Mouse (Mus musculus): ENCODE measurements around the gene Plcb1. TPM values are rescaled to one million over a fixed set of nuclear protein-coding genes. Genes with fewer than 3 reads are reported as not detected.

Gene Plcb1
- polyA plus RNA-seq, 1 experiment from 2014 or later: 8.7 TPM

DNA sequence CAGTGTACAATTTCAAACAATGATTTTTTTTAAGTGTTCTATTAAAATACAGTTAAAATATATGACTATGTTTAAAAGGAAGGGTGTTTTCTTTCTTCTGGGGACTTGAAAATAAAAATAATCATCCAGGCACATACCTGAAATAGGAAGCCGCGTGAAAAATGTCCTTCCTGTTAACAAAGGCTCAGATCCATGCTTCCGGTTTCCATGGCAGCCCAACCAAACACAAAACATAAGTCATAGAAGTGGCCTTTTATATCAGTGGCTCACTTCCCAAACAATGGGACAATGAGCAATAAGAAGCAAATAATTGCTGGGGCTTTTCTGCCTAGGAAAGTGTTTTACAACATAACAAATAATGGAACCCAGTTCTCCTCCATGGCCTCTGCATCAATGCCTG, 473.3 kb downstream of the Plcb1 start:
- Histone ChIP-seq H3K27ac (replicated peaks; ENCODE audit: low read depth, low read length) (no peak overlapping the region), H3K4me3 (ENCODE audit: low read depth, low read length) (no peak overlapping the region), H3K9me3 (ENCODE audit: control insufficient read depth, low read length) (no peaks in the 10 kb centered on the region), H3K36me3 (ENCODE audit: control insufficient read depth, insufficient read depth, low read length) (no peaks in the 10 kb centered on the region), H3K9ac (ENCODE audit: low read depth, low read length) (no peak overlapping the region), H3K4me2 (ENCODE audit: low read depth, low read length) (no peak overlapping the region), H3K4me1 (ENCODE audit: control insufficient read depth, insufficient read depth, low read length) (no peaks in the 10 kb centered on the region), H3K27me3 (replicated peaks; ENCODE audit: control insufficient read depth, insufficient read depth, low read length) (no peaks in the 10 kb centered on the region)
- peak; percentile 59 for DNase-seq (ENCODE audit: low spot score)
- 76% methylated on average over 3 of the region's 3 CpGs for WGBS
- ATAC-seq (ENCODE audit: low read depth): no peak

DNA sequence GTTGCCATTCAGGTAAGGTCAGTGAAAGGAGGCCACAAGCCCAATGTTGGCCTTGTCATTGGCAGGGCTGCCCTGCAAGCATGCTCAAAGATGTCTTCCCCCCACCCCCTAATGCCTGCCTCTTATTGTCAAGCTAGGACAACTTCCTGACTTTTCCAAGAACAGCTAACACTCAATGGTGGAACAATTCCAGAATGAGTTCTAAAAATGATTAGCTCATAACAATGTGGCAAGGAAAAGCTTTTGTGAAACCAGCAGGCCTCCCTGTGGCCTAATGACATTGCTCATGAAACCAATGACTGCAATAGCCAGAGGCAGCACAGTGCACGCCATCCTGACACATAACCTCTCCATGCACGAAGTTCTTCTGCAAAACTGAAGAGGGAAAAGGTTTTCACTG, 478.1 kb downstream of the Plcb1 start:
- Histone ChIP-seq H3K27ac (replicated peaks; ENCODE audit: low read depth, low read length) (no peak overlapping the region), H3K4me3 (ENCODE audit: low read depth, low read length) (no peak overlapping the region), H3K4me1 (ENCODE audit: control insufficient read depth, insufficient read depth, low read length) (no peaks in the 10 kb centered on the region), H3K9me3 (ENCODE audit: control insufficient read depth, low read length) (no peaks in the 10 kb centered on the region), H3K9ac (ENCODE audit: low read depth, low read length) (no peak overlapping the region), H3K4me2 (ENCODE audit: low read depth, low read length) (no peak overlapping the region), H3K36me3 (ENCODE audit: control insufficient read depth, insufficient read depth, low read length) (no peaks in the 10 kb centered on the region), H3K27me3 (replicated peaks; ENCODE audit: control insufficient read depth, insufficient read depth, low read length) (no peaks in the 10 kb centered on the region)
- WGBS: 88% methylated on average over 2 of the region's 2 CpGs
- no peak for ATAC-seq (ENCODE audit: low read depth)
- DNase-seq (ENCODE audit: low spot score): no peak

DNA sequence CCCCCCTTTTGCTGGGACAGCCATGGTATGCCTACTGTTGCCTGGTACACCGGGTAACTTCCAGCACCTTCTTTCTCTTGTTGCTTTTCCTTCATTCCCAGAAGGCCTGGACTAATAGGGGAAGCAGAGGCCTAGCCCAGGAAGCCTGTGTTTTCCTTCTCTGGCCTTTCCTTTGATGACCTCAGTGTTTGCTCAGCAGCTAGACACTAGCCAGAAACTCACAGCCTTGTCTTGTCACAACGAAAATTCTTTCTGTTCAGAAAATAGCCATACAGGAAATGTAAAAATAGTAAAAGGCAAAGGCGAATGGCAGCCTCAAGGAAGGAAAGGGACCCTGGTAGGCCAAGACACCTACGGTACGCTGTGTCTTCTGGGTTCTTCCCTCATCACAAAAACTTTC, 489.1 kb downstream of the Plcb1 start:
- ATAC-seq (ENCODE audit: low read depth) (no peak), DNase-seq (ENCODE audit: low spot score) (no peak)
- H3K36me3 ChIP-seq (ENCODE audit: control insufficient read depth, insufficient read depth, low read length): no peaks in the 10 kb centered on the region
- H3K9me3 ChIP-seq (ENCODE audit: control insufficient read depth, low read length): no peaks in the 10 kb centered on the region
- H3K4me3 ChIP-seq (ENCODE audit: low read depth, low read length): no peak overlapping the region
- no peaks in the 10 kb centered on the region for H3K27me3 ChIP-seq (replicated peaks; ENCODE audit: control insufficient read depth, insufficient read depth, low read length)
- H3K9ac ChIP-seq (ENCODE audit: low read depth, low read length): no peak overlapping the region
- no peaks in the 10 kb centered on the region for H3K4me1 ChIP-seq (ENCODE audit: control insufficient read depth, insufficient read depth, low read length)
- 80% methylated on average over 5 of the region's 5 CpGs for WGBS
- H3K4me2 ChIP-seq (ENCODE audit: low read depth, low read length): no peak overlapping the region
- H3K27ac ChIP-seq (replicated peaks; ENCODE audit: low read depth, low read length): no peak overlapping the region

DNA sequence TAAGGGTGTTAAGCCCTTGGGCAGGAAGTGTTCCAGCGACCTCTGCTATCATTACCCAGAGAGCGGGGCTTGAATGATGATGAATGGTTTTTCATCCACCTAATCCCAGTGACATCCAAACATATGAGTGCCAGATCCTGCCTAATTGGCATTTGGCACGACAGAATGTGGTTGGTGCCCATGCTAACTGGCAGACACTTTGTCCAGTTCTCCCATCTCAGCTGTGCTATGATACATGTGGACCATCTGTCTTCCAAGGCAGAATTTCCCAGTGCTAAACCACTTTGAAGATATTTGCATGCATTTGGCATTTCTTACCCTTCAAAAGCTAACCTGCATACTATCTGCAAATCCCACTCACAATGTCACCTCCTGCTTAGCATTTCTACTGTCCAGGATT, 492.6 kb downstream of the Plcb1 start:
- Histone ChIP-seq H3K4me2 (ENCODE audit: low read depth, low read length) (no peak overlapping the region), H3K9me3 (ENCODE audit: control insufficient read depth, low read length) (no peaks in the 10 kb centered on the region), H3K27ac (replicated peaks; ENCODE audit: low read depth, low read length) (no peak overlapping the region), H3K4me1 (ENCODE audit: control insufficient read depth, insufficient read depth, low read length) (no peaks in the 10 kb centered on the region), H3K9ac (ENCODE audit: low read depth, low read length) (no peak overlapping the region), H3K36me3 (ENCODE audit: control insufficient read depth, insufficient read depth, low read length) (no peaks in the 10 kb centered on the region), H3K4me3 (ENCODE audit: low read depth, low read length) (no peak overlapping the region), H3K27me3 (replicated peaks; ENCODE audit: control insufficient read depth, insufficient read depth, low read length) (no peaks in the 10 kb centered on the region)
- 53% methylated on average over 3 of the region's 3 CpGs for WGBS
- ATAC-seq (ENCODE audit: low read depth): no peak
- no peak for DNase-seq (ENCODE audit: low spot score)

DNA sequence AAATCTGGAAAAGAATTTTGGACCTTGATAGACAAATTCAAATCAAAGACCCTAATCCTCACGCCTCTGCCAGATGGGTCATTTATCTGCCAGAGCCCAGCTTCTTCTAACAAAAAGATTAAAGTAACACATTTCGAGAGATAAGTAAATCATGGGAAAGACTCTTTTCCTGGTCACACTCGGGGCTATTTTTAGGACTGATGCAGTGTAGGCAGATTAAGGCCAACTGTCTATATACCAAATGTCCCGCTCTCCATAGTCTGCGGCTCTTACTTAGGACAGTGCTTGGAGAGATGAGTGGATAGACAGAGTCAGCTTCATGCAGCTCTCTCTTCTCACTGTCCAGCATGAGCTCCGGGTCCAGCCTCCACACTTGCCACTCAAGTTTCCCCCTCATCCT, 493.2 kb downstream of the Plcb1 start:
- Histone ChIP-seq H3K36me3 (ENCODE audit: control insufficient read depth, insufficient read depth, low read length) (no peaks in the 10 kb centered on the region), H3K9ac (ENCODE audit: low read depth, low read length) (no peak overlapping the region), H3K9me3 (ENCODE audit: control insufficient read depth, low read length) (no peaks in the 10 kb centered on the region), H3K4me1 (ENCODE audit: control insufficient read depth, insufficient read depth, low read length) (no peaks in the 10 kb centered on the region), H3K4me3 (ENCODE audit: low read depth, low read length) (no peak overlapping the region), H3K27ac (replicated peaks; ENCODE audit: low read depth, low read length) (no peak overlapping the region), H3K4me2 (ENCODE audit: low read depth, low read length) (no peak overlapping the region), H3K27me3 (replicated peaks; ENCODE audit: control insufficient read depth, insufficient read depth, low read length) (no peaks in the 10 kb centered on the region)
- ATAC-seq (ENCODE audit: low read depth) (no peak), DNase-seq (ENCODE audit: low spot score) (no peak)
- 79% methylated on average over 6 of the region's 6 CpGs for WGBS

DNA sequence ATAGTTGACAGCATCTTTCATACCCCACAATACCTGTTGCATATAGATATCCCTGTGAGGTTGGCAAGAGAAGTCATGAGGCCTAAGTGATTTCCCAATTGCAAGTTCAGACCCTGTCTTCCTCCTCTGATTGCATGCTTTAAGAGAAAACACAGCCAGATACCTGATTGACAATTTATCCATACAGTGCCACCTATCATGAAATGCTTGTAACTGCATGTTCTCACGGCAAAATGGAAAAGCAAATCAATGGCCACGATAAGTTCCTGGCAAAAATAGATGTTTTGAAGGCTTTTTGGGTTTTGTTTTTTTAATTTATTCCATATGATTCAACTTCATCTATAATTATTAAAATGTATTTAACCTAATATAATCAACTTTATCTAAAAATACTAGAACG, 497.9 kb downstream of the Plcb1 start:
- no peaks in the 10 kb centered on the region for H3K36me3 ChIP-seq (ENCODE audit: control insufficient read depth, insufficient read depth, low read length)
- H3K4me2 ChIP-seq (ENCODE audit: low read depth, low read length): no peak overlapping the region
- no peaks in the 10 kb centered on the region for H3K4me1 ChIP-seq (ENCODE audit: control insufficient read depth, insufficient read depth, low read length)
- H3K4me3 ChIP-seq (ENCODE audit: low read depth, low read length): no peak overlapping the region
- no peak overlapping the region for H3K9ac ChIP-seq (ENCODE audit: low read depth, low read length)
- H3K27ac ChIP-seq (replicated peaks; ENCODE audit: low read depth, low read length): no peak overlapping the region
- DNase-seq (ENCODE audit: low spot score) (no peak), ATAC-seq (ENCODE audit: low read depth) (no peak)
- no peaks in the 10 kb centered on the region for H3K27me3 ChIP-seq (replicated peaks; ENCODE audit: control insufficient read depth, insufficient read depth, low read length)
- 71% methylated on average over 3 of the region's 3 CpGs for WGBS
- H3K9me3 ChIP-seq (ENCODE audit: control insufficient read depth, low read length): no peaks in the 10 kb centered on the region

DNA sequence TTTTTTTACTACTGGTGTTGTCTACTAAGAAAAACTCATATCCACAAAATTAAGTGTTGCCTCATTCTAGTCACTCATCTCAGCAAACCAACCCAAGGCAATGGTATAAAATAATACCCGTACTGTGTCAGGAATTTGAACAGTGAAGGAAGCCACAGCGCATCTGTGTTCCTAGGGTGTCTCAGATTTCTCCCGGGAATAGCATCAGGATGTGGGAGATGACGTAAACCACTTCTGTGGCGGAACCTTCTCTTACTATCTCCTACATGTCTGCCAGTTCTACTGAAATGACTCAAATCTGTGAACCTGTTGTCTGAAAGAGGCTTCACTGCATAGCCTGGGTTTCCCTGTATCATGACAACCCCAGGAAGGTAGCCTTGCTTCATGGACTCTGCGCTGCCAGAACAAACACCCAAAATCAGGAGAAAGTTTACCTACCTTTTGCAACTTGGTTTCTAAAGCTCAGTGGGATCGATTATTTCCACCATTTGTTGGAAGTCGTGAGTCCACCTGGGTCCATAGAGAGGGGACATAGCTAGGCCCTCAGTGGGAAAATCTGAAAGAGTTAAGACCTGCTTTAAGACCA, 510.4 kb downstream of the Plcb1 start:
- Histone ChIP-seq H3K27ac (replicated peaks; ENCODE audit: low read depth, low read length) (no peak overlapping the region), H3K4me3 (ENCODE audit: low read depth, low read length) (no peak overlapping the region), H3K9ac (ENCODE audit: low read depth, low read length) (no peak overlapping the region), H3K4me2 (ENCODE audit: low read depth, low read length) (no peak overlapping the region), H3K36me3 (ENCODE audit: control insufficient read depth, insufficient read depth, low read length) (no peaks in the 10 kb centered on the region), H3K27me3 (replicated peaks; ENCODE audit: control insufficient read depth, insufficient read depth, low read length) (no peaks in the 10 kb centered on the region), H3K4me1 (ENCODE audit: control insufficient read depth, insufficient read depth, low read length) (no peaks in the 10 kb centered on the region), H3K9me3 (ENCODE audit: control insufficient read depth, low read length) (no peaks in the 10 kb centered on the region)
- no peak for DNase-seq (ENCODE audit: low spot score)
- no peak for ATAC-seq (ENCODE audit: low read depth)
- 88% methylated on average over 8 of the region's 8 CpGs for WGBS

DNA sequence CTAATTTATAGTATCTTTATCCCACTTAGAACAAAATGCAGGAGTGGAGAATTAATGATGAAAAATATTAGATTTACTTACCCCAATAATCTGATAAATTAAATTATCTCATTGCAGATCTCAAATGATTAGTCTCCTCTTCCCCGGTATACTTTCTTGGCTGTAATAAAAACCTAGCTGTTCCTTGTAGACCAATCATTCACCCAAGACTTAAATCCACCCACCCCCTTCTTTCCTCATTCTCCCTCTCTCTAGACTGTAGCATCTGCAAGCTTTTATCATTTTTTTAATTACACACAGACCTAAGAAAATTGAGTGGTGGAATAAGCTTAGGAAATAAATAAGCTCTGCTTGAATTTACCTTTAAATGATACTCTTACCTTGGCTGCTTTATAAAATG, 514.6 kb downstream of the Plcb1 start:
- no peak overlapping the region for H3K4me3 ChIP-seq (ENCODE audit: low read depth, low read length)
- H3K36me3 ChIP-seq (ENCODE audit: control insufficient read depth, insufficient read depth, low read length): no peaks in the 10 kb centered on the region
- H3K9me3 ChIP-seq (ENCODE audit: control insufficient read depth, low read length): no peaks in the 10 kb centered on the region
- no peak overlapping the region for H3K4me2 ChIP-seq (ENCODE audit: low read depth, low read length)
- 67% methylated on average over 1 of the region's 1 CpGs for WGBS
- H3K27ac ChIP-seq (replicated peaks; ENCODE audit: low read depth, low read length): no peak overlapping the region
- no peak for DNase-seq (ENCODE audit: low spot score)
- no peaks in the 10 kb centered on the region for H3K27me3 ChIP-seq (replicated peaks; ENCODE audit: control insufficient read depth, insufficient read depth, low read length)
- no peak for ATAC-seq (ENCODE audit: low read depth)
- H3K4me1 ChIP-seq (ENCODE audit: control insufficient read depth, insufficient read depth, low read length): no peaks in the 10 kb centered on the region
- H3K9ac ChIP-seq (ENCODE audit: low read depth, low read length): no peak overlapping the region

DNA sequence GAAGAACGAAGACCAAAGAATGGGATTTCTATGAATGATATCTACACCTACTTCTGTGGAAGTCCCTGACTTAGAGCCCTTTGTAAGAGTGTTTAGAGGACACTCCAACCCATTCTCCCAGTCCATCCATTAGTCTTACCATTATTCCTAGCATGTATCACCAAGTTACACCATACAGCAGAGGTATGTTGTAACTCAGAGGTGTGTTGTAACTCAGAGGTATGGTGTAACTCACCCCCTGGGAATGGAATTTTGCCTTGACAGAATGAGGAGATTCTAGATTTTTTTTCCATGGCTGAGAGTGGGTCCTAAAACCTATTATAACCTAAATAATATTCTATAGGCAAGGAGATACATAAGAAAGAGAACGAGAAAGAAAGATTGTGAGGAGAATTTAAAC, 516.6 kb downstream of the Plcb1 start:
- Histone ChIP-seq H3K36me3 (ENCODE audit: control insufficient read depth, insufficient read depth, low read length) (no peaks in the 10 kb centered on the region), H3K4me2 (ENCODE audit: low read depth, low read length) (no peak overlapping the region), H3K9me3 (ENCODE audit: control insufficient read depth, low read length) (no peaks in the 10 kb centered on the region), H3K9ac (ENCODE audit: low read depth, low read length) (no peak overlapping the region), H3K4me1 (ENCODE audit: control insufficient read depth, insufficient read depth, low read length) (no peaks in the 10 kb centered on the region), H3K27me3 (replicated peaks; ENCODE audit: control insufficient read depth, insufficient read depth, low read length) (no peaks in the 10 kb centered on the region), H3K4me3 (ENCODE audit: low read depth, low read length) (no peak overlapping the region), H3K27ac (replicated peaks; ENCODE audit: low read depth, low read length) (no peak overlapping the region)
- 94% methylated on average over 2 of the region's 2 CpGs for WGBS
- DNase-seq (ENCODE audit: low spot score) (no peak), ATAC-seq (ENCODE audit: low read depth) (no peak)

All from embryonic facial prominence, embryonic 14.5 days (tissue).